Mouse (Mus musculus) 3T3-L1 (cell line): Measurements from ENCODE around the gene Ngf.

Experiments
- DNase-seq: peaks from one replicate; pipeline ENCODE4 v3.0.0-alpha.2; 2015; ENCODE audit warnings: low read depth, low spot score

Gene Ngf

DNA sequence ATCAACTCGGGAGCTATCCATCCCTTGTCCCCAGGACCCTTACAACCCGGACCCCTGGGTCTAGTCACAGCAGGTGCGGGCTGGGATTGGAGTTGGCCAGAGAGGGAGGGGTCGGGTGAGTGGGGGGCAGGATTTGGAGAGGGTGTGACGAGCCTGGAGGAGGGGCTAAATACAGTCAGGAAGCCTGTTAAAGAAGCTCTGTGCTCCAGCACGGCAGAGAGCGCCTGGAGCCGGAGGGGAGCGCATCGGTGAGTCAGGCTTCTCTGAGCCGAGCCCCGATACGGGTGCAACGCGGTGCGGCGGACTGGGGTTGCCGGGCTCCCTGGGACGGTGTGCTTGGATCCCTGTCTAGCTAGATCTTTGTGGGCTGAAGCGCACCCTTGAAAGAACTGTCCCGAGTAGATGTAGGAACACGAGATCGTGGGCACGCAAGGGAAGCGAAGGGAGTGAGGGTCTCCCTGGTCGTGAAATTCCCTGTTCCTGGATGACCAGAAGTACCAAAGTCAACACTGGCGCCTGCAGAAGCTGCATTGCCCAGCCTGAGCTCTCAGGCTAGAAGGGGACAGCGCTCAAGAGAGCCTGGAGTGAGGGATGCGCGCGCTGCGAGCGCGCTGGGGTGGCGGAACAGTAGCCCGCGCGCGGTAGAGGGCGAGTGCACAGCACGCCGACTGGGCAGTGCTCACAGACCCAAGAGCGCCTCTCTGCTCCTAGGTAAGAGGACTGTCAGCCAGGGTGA lies at the start of gene Ngf:
TSS of gene Ngf (plus strand) at position 207 of the 736 bp plus-strand sequence.
- DNase-seq: peak; percentile 72

DNA sequence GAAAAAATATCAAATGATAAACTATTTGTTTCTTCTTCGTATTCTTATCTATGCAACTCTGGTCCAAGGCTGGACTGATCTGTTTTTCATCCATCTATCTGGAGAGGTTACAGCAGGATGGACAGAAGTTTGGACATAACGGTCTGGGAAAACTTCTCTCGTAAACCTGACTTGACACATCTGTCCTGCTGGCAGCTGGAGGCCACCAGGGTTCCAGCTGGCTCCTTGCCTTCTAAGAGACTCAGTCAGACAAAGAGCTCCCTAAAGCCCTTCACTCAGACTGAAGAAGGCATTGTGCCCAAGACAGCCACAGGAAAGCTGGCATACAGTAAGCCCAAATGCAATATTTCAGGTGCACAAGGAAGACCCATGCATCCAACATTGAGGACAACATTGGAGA lies 24.2 kb upstream of the Ngf start:
- no peak for DNase-seq

DNA sequence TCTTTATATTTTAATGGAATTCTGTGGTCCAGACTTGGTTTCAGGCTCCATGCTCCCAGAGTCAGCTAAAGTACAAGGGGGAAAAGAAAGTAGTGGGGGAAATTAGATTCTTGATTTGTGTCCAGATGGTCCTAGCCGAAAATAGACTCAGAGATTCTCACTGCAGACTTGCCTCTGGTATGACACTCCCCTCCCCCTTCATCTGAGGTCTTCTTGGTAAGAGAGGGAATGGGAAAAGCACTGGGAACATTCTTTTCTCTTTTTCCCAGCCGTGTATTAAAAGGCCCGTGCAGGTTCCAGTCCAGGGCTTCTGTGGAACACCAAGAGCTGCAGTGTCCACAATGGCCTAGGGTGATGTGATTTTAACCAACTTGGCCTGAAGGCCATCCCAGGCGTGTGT lies 23.0 kb upstream of the Ngf start:
- no peak for DNase-seq

DNA sequence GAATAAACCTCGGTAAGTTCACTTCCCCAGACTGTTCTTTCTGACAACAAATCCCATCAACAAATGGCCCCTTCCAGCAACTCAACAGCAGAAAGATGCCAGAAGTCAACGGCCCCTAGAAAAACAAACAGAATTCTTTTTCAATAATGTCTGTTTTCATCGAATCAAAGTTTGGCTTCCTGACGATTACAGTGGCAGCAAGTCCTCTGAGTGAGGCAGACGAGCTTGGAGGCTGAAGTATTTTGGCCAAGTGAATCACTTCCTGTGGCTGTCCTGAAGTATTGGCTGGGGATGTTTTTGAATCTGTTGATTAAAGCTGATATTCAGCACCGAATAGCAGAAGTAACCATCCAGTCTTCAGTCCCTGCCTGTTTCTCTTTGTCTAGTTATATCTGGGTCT lies 15.2 kb upstream of the Ngf start:
- DNase-seq: peak; percentile 27

DNA sequence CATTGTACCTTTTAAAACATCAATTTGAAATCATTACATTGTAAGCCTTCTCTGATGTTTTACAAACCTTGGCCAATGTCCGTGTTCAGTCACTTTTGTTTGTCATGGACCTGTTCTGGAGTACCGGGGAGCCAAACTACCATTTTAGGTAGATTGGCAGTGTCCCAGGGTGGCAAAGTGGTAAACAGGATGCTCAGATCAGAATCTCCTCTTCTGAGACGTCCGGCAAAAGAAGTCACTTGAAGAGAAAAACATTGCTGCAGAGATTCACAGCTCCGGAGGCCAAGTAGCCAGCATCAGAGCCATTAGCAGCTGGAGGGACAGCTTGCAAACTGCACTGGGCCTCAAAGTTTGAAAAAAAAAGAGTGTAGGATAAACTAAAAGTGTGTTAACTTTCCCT lies 9.2 kb upstream of the Ngf start:
- DNase-seq: no peak

DNA sequence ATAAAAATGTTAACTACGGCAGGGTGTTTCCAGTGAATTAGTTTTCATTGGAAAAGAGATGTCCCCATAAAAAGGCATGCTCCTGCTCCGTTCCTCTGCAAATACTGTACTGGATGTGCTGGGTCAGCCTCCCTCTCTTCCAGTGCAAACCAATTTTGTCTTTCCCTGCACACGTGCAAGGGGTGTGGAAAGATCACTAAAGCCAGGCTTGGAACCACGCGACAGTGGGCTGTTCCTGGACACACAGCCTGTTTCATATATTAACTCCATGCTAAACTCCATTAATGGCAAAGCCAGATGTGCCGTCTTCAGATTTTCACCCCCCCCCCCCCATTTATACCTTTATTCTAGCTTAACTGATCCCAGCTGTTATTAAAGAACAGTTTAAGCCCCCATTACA lies 8.7 kb upstream of the Ngf start:
- no peak for DNase-seq

DNA sequence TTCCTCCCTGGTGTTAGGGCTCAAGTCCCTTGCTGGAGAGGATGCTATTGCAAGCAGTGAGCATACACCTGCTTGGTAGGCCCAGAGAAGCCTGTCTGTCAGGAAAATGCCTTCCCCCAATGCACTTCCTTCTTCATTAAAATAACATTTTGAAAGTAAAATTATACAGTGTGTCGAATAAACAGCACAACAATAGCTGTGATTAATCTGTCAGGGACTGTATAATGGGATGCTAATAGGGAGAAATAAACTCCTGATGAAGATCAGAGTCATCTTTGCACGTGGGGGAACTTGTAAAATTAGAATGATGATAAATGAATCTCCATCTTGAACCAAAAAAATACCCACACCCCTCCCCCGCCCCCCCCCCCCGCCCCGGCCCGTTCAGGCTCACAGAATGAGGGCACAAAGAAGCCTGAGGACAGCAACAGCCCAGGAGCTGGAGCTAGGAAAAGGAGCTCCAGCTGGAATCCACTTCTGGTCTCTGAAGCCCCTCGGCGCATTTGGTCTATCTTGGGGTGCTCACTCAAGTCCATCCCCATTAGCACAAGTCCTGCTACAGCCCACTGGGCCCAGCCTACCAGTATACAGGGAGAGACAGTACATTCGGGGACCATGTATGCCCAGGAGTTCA lies 6.9 kb upstream of the Ngf start:
- no peak for DNase-seq

DNA sequence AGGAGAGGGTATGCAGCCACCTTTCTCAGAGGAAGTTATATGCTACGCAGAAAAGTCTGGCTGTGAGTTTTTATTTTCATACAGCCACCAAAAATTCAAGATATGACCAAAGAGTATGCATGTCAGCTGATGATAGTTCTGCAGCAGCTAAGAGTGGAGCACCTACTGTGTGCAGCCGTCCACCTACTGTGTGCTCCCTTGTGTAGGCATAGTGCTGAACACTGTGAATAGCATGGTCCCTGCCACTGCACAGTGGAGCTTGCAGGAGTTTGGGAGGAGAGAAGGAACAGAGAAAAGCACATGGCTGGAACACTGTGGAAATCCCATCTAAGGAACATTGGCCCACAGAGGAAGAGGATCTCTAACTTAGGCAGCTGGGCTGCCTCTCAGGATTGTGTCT lies 6.4 kb upstream of the Ngf start:
- no peak for DNase-seq

DNA sequence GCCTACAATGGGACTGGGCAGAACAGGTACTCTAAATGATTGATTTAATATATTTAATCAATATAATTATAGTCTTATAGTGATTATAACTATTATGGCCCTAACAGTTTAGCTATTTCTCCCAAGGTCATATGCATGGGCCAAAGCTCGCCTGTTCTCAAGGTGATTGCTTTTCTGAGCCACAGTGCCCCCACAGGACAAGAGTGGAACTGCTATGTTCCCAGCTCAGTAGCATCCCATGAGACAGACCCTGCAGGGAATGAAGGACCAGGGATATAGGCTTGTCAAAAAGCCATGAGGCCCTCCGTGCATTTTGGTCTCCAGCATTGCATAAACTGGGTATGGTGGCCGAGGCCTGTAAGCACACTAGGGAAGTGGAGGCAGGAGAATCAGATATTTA lies 3.1 kb upstream of the Ngf start:
- DNase-seq: peak; percentile 86

DNA sequence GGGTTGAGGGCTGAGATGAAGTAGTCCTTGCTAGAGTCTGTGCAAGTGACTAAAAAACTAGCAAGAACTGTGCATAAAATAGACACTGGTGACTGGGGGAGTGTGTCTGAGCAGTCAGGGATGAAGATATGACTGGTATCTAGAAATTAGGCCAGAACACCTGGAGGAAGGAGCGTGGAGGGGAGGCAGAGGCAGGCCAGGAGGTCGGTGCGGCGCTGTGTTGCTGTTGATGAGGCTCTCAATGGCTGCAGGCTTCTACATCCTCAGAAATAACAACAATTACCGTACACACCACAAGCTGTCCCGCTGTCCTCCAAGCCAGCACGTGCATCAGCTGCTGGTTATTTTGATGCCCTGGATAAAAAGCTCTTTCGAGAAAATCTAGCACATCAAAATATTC lies 2.6 kb upstream of the Ngf start:
- no peak for DNase-seq

DNA sequence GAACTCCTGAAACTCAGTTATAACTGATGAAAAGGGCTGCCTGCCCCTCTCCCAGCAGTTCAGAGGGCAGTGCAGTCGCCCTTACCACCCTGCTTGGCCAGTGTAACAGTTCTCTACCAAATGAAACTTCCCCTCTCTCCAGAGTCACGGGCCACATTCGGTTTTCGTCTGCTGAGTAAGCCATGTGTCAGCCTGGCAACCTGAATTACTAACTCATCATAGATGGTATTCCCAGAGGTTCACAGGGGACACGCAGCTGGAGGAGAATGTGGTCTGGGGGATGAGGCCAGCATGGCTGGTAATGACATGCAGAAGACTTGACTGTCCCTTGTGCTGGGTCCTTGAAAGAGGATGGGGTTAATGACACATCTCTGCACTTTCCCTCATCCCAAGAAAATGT lies 1.5 kb downstream of the Ngf start:
- peak; percentile 78 for DNase-seq

DNA sequence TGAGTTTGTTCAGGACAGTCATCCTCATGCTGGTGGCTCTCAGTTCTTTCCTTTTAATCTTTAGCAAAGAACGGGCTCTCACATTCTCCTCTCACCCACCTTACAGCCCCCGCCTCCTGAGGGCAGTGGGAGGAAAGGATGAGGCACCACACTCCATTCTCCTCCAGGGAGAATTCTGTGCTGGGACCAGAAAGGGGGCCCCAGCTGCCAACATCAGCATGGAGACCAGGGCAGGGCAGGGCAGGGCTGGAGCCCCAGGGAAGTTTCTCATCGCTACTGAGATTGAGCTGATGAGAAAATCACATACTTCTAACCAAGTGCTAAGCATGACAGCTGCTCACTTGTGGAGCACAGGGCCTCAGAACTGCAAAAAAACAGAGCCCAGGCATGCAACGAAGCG lies 2.1 kb downstream of the Ngf start:
- DNase-seq: peak; percentile 53

DNA sequence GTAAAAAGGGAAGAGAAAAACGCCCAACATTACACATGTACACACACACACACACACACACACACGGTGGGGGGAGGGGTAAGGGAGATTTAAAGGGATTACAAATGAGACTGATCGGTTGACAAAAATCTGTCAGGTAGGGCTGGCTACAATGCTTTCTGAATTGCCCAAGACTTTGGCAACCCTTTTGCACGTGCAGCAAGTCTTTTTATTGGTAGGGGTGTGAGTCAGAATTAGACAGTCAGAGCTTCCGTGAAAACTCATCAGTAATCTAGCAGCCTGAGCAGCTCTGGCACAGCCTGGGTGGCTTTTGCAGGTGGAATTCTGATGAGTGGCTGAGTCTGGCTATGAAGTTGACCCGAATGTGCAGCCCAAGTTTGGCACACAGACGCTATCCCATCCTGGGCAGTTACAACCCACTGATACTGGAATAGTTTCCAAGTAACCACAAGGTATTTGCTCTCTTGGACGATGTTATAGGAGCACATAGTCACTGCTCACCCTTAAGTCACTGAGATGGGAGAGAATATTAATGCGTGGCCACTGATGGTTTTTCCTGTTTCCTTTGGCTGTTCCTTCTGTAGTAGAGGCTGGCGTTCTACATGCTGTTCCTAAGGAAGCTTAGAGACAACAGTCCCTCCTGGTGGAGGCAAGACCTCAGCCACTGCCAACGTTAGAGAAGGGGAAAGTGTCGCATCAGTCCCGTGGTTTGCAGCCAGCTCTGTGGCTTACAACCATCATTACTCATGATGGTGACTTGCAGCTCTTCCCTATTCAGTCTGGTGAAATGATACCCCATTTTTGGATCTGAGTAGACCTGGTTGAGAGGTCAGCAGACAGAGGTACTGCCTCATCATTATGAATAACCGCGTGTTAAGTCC lies 4.8 kb downstream of the Ngf start:
- DNase-seq: peak; percentile 85

DNA sequence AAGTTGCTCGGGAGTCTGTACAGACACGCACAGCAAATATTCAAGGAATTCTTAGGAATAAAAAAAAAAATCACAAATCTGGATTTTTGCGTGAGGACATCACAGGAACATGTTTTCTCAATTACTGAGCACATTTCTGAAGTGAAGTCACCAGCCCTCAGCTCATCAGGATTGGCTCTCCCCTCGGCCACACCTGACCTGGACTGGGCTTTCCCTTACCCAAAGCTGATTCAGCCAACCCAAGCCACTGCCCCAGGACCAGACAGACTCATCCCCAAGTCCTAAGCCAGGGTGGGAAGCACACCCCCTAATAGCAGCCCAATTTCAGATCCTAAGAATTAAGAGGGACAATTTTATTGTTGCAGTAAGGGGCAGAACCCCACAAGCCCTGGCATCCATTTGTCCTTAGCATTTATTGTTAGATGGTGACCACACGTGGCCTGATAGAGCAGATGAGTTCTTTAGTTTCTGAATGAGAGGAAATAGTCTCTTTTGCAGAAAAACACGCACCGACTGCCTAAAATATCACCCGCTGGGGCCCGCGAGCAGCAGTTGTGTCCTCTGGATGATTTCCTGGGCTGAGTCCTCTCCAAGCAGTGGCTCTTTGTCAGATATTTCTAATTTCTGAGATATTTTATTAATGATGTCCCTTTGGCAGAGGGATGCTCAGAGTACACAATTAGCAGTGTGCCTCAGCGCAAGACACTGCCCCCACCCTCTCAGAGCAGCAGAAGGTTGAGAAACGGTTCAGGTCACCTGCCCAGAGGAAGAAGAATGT lies 8.4 kb downstream of the Ngf start:
- DNase-seq: peak; percentile 88

DNA sequence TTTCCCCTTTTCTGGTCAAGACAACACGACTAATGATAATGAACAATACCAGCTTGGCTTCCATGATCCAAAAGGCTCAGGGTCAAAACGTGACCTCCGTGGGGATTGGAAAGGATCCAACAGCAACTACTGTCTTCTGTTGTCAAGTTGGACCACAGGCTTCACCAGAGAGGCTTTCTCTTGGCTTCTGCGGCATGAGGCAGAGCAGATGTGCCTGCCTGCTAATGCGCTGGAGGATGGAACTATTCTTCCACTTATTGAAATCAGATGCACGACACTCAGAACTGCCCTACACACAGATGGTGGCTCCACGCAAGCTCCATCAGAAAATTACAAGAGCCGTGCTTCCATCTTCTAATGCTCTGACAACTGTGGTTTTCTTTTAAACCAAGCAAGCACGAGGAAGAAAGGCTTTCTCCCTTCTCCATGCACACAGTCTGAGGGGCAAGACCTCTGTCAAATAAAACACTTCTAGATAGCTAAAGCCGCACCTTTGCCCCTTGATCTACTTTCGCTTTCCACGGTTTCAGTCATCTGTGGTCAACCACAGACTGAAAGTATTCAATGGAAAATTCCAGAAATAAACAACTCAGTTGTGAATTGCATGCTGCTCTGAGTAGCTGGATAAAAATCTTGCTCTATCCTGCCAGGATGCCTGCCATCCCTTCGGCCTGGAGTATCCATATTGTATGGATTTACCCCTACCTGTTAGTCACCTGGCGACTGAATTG lies 20.8 kb downstream of the Ngf start:
- peak; percentile 97 for DNase-seq

DNA sequence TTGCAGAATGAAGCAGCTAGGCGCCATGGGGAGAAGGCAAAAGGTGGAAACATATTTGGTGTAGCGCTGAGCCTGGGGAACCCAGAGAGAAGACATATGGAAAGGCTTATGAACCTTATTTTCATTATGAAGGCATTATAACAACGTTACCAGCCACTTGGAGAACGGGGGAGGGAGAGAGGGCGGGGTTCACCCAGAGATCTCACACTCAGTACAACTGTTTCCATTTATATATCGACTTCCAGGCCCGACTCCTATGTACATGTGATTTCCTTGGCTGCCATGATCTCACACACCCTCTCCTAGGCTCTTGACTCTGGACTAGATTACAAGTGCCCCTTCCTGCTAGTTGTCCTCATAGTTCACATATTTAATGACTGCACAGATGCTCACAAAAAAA lies 28.4 kb downstream of the Ngf start:
- DNase-seq: no peak

DNA sequence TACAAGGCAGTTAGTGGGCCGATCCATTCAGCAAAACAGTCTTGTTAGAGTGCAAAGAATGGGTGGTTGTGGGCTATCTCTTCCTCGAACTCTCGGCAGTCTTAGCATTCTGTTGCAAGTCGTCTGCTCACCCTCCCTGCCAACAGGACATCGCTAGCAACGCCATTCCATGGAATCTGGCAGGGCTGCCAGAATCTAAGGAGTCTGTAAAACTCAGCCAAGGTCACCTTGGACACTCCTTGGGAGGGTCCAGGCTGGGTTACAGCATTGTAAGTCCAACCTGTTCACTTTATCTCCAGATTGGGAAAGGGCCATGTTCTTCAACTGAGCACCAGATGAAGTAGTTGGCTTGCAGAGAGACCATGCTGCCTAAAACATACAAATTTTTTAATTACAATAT lies 29.2 kb downstream of the Ngf start:
- DNase-seq: no peak

DNA sequence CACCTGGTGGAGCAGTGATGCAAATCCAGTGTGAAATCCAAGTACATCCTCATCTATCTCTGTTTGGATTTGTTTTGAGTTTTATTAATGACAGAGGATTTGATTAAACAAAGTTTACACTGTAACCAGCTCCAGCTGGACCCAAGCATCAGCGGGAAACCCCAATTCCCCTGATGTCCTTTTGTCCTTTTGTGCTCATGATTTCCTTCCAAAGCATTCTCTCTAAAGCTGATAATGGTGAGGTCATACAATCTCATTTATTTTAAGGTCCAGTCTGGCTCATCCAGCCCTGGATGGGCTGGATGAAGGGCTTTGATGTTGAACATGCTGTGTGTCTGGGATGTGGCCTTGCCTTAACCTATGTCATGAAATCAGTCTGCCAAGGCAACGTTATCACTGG lies 30.3 kb downstream of the Ngf start:
- DNase-seq: no peak

DNA sequence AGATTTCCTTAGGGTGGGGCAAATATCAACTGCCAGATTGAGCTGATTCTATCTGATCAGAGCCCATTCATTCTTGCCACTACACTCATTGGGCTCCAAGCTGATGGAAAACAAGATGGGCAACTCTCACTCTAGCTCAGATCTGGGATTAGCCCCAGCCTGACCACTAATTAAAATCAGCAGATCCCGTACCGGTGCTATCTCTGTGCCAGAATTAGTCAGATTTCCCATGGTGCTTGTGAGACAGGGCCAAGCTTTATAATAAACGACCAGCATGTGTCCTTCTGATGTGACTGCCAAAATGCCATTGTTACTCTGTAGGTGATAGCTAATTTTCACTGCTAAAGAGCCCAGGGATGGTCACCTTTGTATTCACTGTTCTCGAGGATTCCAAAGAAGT lies 31.5 kb downstream of the Ngf start:
- peak; percentile 38 for DNase-seq

DNA sequence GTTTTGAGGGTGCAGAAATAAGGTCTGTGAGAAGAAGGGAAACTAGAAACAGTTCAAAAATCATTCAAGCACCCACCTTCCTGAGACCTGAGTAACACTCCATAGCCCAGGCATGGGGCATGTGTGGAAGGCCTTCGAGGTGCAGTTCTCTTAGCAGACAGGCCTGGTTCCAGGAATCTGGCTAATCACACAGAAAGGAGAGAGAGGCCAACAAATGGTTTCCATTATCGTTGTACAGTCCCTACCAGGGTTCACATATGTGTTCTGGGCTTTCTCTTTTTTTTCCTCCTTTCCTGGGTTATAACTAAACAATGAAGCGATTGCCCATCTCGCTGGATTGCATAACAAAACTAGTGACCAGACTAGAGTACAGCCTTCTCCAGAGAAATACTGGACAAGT lies 35.4 kb downstream of the Ngf start:
- DNase-seq: peak; percentile 41

DNA sequence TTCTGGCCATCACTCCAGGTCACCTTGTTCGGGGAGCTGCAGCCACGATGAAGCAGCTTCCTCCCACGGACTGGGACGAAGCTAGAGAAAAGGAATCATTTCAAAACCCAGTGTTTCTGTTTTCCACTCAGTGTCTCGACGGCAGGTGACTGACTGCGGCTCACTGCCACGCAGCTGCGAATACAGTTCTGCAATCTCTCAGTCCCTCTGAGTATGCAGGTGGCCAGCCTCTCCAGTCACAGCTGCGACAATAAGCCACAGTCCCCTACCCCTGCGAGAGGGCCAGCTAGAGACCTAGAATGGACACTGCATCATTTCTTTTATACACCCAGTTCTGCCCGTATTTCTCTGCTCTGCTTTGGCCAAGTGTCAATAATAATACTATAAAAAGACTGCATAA lies 36.3 kb downstream of the Ngf start:
- no peak for DNase-seq
